Mouse (Mus musculus) granulocyte monocyte progenitor cell, adult 5-6 weeks (primary cell): ENCODE measurements around the gene Arl14. TPM values are rescaled to one million over a fixed set of nuclear protein-coding genes. Genes with fewer than 3 reads are reported as not detected.
"Not testable (repeated sequence)": the region's sequence is repeated elsewhere in the genome, so short reads cannot be mapped to it uniquely, and the experiment has no call there.

Source experiments
- ATAC-seq: replicated peaks from 2 replicates; pipeline ENCODE4 v1.8.0; 2016; ENCODE audit warnings: mild to moderate bottlenecking, moderate TSS enrichment, inconsistent platforms; ENCODE audit not compliant: poor library complexity, severe bottlenecking
- total RNA-seq, 2 experiments: library from RNA; stranded (forward) in 1 of 2; stranded (reverse) in 1 of 2; fragments of 200-712, 200-1000 nt in 1 of 2; fragments of >200 nt in 1 of 2; fragmentation: Nextera tagmentation in 1 of 2; gene quantifications; 2 replicates each; pipeline ENCODE4 v1.2.3; 2014 to 2017

Arl14 gene
- total RNA-seq, 2 experiments from 2014 or later = not detected

DNA sequence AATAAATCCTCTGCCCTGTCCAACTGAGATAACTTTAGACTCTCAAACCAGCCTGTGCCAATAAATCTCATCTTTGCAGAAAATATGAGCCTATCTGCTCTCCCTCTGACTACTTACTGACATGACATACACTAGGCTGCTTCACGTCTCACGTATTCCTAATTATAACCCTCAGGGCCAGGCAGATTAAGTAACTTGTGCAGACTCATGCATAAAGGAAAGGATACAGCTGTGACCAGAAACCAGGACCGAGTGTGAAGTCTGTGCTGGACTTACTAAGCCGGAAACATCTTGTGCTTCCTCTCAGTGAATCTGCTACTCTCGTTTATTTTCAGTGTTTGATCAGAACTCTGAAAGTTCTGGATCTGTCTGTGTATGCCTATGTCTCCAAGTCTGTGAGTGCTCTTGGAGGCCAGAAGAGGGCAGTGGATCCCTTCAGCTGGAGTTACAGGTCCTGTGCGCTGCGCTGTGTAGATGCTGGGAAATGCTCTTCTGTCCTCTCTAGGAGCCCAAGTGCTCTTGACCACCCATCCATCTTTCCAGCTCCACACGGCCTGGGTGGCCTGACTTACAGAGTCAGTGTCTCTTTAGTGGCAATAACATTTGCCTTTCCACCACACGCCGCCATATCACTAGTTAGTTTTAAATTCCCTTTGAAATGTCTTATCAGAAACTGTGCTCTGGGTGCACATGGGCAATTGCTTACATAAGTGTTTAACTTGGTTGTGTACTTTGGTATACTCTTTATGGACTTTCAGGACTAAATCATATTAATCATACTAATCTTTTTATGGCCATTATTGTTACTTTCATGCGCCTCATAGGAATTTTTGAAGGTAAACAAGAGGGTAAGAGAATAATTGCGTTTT lies 13.5 kb upstream of the Arl14 start:
- peak; percentile 65 for ATAC-seq

DNA sequence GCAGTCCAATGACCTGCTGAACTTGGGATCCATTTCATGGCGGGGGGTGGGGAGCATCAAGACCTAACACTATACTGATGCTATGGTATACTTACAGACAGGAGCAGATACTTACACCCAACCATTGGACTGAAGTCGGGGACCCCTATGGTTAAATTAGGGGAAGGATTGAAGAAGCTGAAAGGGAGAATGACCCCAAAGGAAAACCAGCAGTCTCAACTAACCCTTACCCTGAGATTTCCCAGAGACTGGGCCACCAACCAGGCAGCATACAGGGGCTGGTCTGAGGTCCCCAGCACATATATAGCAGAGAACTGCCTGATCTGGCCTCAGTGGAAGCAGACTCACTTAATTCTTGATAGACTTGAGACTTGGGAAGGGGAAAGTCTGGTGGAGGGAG lies 10.0 kb upstream of the Arl14 start:
- ATAC-seq = no peak

DNA sequence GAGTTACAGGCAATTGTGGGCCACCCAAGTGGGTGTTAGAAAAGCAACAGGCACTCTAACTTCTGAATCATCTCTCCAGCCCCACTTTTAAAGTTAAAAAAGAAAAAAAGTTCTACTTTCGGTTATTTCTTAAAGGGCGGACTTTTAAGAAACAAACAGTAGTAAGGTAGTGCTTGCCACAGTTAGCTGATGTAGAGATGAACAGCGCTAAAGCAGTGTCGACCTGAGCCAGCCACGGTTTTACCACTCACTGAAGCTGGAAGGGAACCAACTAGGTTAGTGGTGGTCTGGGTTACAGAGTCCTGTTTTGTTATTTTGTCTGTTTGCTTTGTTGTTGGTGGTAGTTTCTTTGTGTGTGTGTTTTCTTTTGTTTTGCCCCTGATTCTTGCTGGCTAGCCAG lies 8.8 kb upstream of the Arl14 start:
- ATAC-seq = no peak

DNA sequence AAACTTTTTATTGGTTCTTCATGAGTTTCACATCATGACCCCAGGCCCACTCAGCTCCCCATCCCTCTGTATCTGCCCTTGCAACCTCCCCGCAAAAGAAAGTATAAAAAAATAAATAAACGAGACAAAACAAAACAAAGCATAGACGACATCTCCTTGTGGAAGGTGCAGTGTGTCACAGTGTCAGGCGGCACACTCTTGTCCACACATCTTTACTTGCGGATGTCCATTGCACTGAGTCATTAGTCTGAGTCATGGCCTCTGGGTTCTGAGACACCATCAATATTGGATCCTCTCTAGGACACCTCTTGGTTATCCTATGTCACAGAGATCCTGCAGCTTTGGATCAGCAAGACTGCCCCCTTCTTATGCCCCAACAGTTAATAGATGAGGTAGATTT lies 7.7 kb upstream of the Arl14 start:
- no peak for ATAC-seq

DNA sequence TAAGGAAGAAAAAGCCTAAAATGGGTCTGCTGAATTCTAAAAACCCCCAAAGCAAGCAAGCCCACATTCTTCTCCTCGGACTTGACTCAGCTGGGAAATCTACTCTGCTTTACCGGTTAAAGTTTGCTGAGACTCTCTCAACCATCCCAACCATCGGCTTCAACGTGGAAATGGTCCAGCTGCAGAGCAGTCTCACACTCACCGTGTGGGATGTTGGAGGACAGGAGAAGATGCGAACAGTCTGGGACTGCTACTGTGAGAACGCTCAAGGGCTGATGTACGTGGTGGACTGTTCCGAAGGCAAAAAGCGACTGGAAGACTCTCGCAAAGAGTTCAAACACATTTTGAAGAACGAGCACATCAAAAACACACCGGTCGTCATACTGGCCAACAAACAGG lies 282 bp downstream of the Arl14 start:
- ATAC-seq = no peak

DNA sequence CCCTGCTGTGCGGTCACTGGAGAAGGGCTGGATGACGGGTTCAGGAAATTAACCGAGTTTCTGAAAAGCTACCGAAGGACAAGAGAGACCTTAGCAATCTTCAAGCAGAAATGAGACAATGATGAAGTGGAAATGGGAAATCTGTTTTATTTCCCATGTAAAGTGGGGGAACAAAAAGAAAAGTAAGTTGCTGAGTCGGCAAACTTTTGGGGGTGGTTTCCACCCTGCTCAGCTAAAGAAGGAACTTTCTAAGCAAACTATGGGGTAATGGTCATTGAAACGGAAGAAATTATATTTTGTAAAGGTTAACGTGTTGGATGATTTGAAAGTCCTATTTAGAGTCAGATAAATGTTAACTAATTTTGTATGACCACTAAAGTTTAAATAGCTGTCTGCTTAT lies 768 bp downstream of the Arl14 start:
- ATAC-seq = no peak; the same call in 1 of the 2 replicates

DNA sequence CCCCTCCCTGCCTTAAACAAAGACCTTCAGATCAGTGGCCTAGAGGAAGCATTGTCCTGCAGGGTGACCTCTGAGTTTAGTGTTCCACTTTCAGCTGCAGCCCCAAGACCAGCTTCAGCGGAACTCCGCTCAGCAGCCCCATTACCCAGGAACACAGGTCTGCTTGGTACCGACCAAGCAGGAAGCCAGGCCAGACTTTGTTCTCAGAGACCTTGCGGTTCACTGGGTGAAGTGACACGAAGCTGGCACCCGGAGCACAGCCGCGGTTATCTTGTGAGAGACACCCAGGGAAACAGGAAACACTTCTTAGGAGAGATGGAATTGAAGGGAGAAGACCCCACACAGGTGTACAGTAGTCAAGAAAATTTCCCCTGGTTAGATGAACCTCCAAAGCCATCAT lies 1.4 kb downstream of the Arl14 start:
- peak; percentile 38; the same call in 1 of the 2 replicates for ATAC-seq

DNA sequence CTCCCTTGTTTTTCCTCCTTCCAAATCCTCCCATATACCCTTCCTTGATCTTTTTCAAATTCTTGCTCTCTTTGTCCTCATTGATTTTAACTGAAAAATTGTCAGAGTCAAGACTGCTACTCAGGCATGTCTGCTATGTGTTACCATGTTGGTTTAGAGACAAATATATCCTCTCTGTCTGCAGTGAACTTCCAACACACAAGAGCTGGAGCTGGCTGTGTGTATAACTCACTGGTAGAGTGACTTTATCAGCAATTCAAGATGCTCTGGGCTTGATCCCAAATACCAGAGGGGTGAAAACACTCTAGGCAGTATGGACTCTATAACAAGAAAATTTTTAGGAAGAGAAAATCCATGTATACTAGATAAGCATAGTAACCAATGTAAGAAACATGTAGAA lies 2.8 kb downstream of the Arl14 start:
- no peak for ATAC-seq

DNA sequence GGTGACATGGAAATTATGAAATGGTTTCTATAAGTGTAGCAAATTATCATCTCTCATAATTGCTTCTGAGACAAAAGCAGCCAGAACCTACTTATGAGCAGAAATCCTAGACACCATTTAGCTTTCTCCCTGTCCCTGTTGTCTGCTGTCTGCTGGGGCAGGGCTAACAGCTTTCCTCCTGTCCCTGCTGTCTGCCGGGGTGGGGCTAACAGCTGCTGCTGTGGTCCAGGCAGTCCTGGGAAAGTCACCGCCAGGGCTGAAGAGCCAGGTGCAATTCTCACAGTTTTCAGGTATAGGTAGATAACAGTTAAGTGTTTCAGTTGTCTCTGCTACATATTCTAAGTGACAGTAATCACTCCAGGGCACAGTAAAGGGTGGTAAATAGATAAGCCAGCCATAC lies 4.3 kb downstream of the Arl14 start:
- no peak for ATAC-seq

DNA sequence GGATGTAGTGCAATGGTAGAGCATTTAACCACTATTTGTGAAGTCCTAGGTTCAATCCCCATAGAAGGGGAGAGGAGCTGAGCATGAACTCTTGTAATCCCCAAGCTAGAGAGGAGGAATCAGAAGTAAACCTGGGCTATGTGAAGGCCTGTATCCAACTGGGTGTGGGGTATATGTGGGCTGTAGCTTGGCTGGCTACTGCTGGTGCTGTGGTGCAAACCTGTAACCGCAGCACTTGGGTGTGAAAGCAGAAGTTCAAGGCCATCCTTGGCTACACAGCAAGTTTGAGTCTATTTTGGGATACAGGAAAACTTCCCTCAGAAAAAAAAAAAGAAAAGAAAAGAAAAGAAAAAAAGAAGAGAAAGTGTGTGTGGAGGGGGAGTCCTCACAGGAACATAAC lies 5.8 kb downstream of the Arl14 start:
- ATAC-seq = peak; percentile 98

DNA sequence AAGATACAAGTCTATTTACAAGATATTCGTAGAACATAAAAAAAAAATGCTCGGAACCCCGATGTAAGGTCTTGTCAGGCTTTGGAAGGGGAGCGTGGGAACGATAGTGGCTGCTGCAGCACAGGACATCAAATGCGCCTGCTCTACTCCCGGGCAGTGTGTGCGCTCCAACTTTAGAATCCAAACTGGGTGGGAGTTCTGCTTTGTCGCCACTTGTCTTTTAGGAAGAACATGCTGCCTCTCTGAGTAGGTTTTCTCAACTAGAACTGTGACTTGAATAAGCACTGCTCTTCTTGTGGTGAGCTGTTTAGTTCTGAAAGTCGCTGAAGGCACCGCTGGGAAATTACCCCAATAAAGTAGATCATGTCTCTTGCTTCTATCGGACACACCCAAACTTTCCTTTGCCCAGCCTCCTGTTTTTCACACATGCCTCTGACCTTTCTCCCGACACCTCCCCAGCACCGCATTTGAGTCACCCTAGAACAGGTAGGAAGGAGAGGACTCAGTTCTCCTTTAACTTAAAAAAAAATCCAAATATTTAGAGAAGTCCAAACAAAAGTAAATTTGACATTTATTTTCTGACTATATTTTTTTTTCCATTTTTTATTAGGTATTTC lies 9.4 kb downstream of the Arl14 start:
- ATAC-seq = no peak

DNA sequence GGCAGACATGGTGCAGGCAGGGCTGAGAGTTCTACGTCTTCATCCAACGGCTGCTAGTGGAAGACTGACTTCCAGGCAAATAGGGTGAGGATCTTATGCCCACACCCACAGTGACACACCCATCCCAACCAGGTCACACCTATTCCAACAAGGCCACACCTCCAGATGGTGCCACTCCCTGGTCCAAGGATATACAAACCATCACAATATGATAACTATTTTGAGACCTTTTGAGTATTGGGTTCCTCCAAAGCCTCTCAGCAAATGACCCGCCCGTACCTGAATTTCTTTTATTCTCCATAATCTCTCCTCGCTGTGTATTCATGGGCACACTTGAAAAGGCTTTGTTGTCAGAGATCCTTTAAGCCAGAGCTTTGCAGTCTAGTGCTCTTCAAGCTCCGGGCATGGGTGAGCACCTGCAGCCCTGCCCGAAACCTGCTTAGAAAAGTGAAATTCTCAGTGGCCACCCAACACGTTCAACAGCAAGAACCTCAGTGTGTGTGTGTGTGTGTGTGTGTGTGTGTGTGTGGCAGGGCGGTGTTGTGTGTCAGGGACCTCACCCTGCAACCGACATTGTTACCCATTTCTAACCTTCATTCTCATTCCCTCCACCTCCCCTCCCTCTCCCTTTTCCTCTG lies 11.5 kb downstream of the Arl14 start:
- ATAC-seq = not testable (repeated sequence)

DNA sequence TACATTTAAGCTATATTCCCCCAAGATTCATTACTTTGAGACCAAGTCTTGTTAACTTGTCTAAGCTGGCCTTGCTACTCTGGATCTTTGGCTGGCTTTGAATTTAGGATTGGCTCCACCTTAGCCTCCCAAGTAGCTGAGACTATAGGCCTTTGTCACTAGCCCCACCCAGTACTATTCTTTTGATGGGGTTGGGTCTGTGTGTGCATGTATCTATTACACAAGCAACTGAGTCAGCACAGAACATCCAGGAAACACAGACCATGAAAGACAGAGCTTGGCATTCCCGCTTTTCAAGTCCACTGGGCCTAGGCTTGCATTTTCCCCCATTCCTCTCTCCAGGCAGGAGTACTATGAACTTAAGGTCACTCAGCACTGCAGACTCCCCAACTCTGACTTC lies 12.3 kb downstream of the Arl14 start:
- ATAC-seq = no peak

DNA sequence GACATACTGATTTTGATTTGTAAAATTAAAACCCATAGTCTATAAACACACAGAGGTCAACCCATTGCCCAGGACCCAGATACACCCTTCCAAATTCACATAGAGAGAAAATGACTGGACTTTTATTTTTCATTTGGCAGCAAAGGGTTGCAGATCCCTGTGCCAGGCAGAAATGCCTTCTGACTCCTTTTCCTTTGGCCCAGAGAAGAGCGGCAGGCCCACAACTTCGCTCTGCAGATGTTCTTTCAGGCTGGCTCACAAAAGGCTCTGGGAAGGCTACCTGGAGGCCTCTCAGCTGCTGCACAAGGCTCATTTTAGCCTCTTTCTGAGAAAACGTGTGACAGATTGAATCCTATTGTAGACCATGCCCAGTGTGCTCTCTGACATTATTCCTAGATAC lies 13.6 kb downstream of the Arl14 start:
- ATAC-seq = no peak

DNA sequence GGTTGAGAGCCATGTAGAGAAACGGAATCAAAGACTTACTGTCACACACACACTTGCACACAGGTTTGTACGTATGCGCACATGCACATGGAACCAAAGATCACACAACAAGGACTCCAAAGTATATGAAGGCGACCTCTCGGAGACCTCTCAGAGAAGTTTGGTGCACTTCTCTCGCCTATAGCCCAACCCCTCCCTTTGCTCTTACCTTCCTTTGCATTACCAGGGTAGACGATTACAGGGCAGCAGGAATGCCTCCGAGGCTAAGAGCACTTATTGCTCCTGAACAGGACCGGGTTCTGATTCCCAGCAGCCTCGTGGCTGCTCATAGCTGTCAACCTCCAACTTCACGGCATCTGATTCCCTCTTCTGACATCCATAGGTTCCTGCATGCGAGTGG lies 14.3 kb downstream of the Arl14 start:
- no peak for ATAC-seq

DNA sequence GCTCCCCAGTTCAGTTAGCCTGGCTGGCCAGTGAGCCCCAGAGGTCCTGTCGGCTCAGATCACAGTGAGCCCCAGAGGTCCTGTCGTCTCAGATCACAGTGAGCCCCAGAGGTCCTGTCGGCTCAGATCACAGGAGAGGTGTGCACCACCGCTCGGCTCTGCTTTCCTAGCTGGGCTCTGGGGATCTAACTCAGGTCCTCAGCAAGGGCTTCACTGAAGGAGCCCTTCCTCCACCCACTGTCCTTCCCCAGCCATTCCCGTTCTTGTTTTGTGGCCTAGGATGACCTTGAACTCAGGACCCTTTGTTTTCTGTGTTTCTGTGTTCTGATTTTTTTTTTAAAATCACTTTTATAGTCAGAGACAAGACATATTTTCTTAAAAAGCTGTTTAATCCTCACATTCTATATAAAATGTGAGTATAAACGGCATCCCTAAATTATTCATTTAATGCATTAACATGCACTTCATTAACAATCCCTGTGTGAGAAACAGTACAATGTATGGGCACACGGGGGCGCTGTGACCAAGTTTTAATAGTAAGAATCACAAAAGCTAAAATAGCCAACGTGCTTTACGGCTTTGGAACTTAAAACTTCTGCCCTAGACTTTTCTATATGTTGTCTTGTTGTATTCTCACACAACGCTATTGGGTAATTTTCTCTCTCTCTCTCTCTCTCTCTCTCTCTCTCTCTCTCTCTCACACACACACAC lies 16.1 kb downstream of the Arl14 start:
- peak; percentile 76 for ATAC-seq

DNA sequence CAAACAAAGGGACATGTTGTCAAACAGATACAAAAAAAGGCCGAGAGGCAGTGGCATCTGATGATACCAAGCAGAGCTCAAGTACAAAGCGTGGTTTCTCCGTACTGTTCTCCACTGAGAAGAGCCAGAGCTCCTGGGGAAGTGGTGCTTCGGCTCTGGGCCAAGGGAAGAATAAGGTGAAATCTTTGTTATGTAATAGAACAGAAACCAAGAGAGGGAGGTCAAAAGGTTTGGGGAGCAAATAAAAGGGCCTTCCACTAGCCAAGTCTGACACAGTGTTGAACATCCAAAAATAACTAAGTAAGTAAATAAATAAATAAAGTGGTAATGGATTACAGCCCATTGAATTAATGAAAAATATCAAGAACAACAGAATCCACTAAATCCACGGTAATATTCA lies 17.0 kb downstream of the Arl14 start:
- 0 out of 2 replicates have a peak, but pooled peaks have one; percentile 16 for ATAC-seq

DNA sequence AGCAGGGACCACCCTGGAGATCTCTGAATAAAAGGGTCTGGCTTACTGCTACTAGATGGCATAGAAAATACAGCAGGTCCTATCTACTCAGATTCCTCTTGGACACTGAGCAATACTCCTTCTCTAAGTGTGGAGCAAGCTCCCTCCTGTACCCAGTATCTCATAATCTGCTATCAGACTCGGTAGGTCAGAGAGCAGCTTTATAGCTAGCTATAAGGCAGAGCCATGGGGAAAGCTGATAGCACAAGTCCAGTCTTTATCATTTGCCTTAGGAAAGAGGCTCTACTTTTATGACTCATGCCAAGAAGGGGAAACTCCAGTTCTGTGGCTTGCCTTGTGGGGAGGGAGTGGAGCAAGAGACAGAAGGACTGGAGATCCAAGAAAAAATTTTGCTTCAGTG lies 18.8 kb downstream of the Arl14 start:
- ATAC-seq = peak; percentile 28; the same call in 1 of the 2 replicates

DNA sequence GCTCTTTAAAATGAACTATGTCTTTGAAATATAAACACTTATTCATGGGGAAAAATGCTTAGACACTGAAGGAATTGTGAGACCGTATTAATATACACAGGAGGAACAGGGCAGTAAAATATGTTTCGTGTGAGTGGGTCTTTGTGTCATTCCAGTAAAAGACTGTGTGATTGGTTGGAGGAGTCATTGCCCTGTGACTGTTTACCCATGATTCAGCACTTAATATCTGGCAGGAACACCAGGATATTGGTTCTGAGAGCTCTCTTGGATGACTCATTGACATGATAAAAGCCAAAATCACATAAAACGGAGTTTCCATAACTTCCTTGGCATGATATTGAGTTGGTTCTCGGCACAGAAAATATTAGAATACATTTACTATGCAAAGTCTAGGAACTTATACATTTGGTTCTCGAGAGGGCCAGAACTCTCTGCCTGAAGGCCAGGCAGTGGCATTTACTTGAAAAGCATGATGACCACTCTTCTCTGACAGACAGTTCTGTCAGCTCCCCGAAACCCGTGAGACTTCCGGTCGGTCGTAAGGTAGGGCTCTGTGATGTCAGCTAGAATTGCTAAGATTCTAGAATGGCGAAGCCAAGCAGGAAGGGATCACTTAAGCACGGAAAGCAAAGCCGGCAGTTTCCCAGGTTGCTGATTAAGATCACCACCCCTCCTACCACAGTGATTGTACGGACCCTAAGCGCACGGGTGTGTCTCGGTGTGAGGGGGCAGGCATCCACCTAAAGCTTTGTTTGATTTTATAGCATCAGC lies 31.1 kb downstream of the Arl14 start:
- ATAC-seq = no peak

DNA sequence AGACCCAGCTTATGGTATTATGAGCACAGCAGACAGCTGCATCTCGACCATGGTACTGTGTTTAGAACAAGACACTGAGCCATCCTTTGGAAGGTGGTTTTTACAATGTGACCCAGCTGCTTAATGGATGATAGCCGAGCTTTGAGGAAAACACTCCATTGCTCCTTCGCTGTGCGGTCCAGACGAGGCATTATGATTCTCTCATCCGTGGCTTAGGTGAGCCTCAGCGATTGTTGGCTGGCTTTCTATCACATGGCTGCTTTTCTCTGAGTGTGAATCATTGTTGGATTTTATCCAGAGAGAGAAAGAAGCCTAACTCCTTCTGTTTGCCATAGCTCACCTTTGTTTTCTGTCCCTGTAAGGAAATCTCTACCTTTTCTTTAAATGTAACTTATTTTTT lies 32.5 kb downstream of the Arl14 start:
- ATAC-seq = no peak
